Mouse (Mus musculus): ENCODE measurements around the gene Rpsa. TPM values are rescaled to one million over a fixed set of nuclear protein-coding genes. Genes with fewer than 3 reads are reported as not detected.
A peak's percentile ranks its signal among the peaks of the same experiment; 100 is the strongest.
"Not testable (repeated sequence)": the region's sequence is repeated elsewhere in the genome, so short reads cannot be mapped to it uniquely, and the experiment has no call there.

Rpsa gene
- total RNA-seq (2015) (3,721 and 3,879 TPM in 2 replicates), total RNA-seq (2017) (5,290 and 6,669 TPM in 2 replicates)

- ATAC-seq (replicated peaks; ENCODE audit: poor library complexity), result peak; percentile 85
Measured at GRCm38 (mm10) chr9:120127538-120128251, at the start of gene Rpsa. Rpsa (plus strand) TSS chr9:120127689.

GRCm38 (mm10) chr9:120078241-120078640 lies 49.2 kb upstream of the Rpsa start:
- ATAC-seq (replicated peaks; ENCODE audit: poor library complexity), result no peak

GRCm38 (mm10) chr9:120079901-120080300 lies 47.6 kb upstream of the Rpsa start:
- no peak for ATAC-seq (replicated peaks; ENCODE audit: poor library complexity)

- ATAC-seq (replicated peaks; ENCODE audit: poor library complexity), result no peak
Measured at GRCm38 (mm10) chr9:120080546-120081108, 46.9 kb upstream of the Rpsa start.

GRCm38 (mm10) chr9:120081247-120081646 lies 46.2 kb upstream of the Rpsa start:
- ATAC-seq (replicated peaks; ENCODE audit: poor library complexity), result peak; percentile 54; the same call in 1 of the 2 replicates

- ATAC-seq (replicated peaks; ENCODE audit: poor library complexity), result no peak
Measured at GRCm38 (mm10) chr9:120081967-120082366, 45.5 kb upstream of the Rpsa start.

- ATAC-seq (replicated peaks; ENCODE audit: poor library complexity), result no peak
Measured at GRCm38 (mm10) chr9:120082691-120083090, 44.8 kb upstream of the Rpsa start.

GRCm38 (mm10) chr9:120083158-120083894 lies 44.2 kb upstream of the Rpsa start:
- peak; percentile 87 for ATAC-seq (replicated peaks; ENCODE audit: poor library complexity)

- ATAC-seq (replicated peaks; ENCODE audit: poor library complexity), result no peak
Measured at GRCm38 (mm10) chr9:120084406-120084805, 43.1 kb upstream of the Rpsa start.

GRCm38 (mm10) chr9:120089125-120089524 lies 38.4 kb upstream of the Rpsa start:
- no peak for ATAC-seq (replicated peaks; ENCODE audit: poor library complexity)

- ATAC-seq (replicated peaks; ENCODE audit: poor library complexity), result no peak
Measured at GRCm38 (mm10) chr9:120091086-120091485, 36.4 kb upstream of the Rpsa start.

GRCm38 (mm10) chr9:120091696-120092238 lies 35.7 kb upstream of the Rpsa start, which contains the start of gene Ccr8:
Ccr8 (plus strand) TSS chr9:120092114.
- no peak for ATAC-seq (replicated peaks; ENCODE audit: poor library complexity)

GRCm38 (mm10) chr9:120093701-120094100 lies 33.8 kb upstream of the Rpsa start:
- ATAC-seq (replicated peaks; ENCODE audit: poor library complexity), result no peak

- ATAC-seq (replicated peaks; ENCODE audit: poor library complexity), result no peak
Measured at GRCm38 (mm10) chr9:120095886-120096285, 31.6 kb upstream of the Rpsa start.

GRCm38 (mm10) chr9:120098682-120099081 lies 28.8 kb upstream of the Rpsa start:
- ATAC-seq (replicated peaks; ENCODE audit: poor library complexity), result peak; percentile 96

GRCm38 (mm10) chr9:120099304-120099703 lies 28.2 kb upstream of the Rpsa start:
- no peak for ATAC-seq (replicated peaks; ENCODE audit: poor library complexity)

GRCm38 (mm10) chr9:120101165-120101564 lies 26.3 kb upstream of the Rpsa start:
- peak; percentile 48; the same call in 1 of the 2 replicates for ATAC-seq (replicated peaks; ENCODE audit: poor library complexity)

- ATAC-seq (replicated peaks; ENCODE audit: poor library complexity), result not testable (repeated sequence)
Measured at GRCm38 (mm10) chr9:120108953-120109352, 18.5 kb upstream of the Rpsa start.

GRCm38 (mm10) chr9:120110211-120111018 lies 17.1 kb upstream of the Rpsa start, which contains the start of gene Slc25a38:
Slc25a38 (plus strand) TSS chr9:120110374.
- ATAC-seq (replicated peaks; ENCODE audit: poor library complexity), result peak; percentile 82

GRCm38 (mm10) chr9:120111156-120111945 lies 16.1 kb upstream of the Rpsa start:
- ATAC-seq (replicated peaks; ENCODE audit: poor library complexity), result no peak

Data from megakaryocyte progenitor cell, adult 5-6 weeks (primary cell).